In the genomic region with DNA sequence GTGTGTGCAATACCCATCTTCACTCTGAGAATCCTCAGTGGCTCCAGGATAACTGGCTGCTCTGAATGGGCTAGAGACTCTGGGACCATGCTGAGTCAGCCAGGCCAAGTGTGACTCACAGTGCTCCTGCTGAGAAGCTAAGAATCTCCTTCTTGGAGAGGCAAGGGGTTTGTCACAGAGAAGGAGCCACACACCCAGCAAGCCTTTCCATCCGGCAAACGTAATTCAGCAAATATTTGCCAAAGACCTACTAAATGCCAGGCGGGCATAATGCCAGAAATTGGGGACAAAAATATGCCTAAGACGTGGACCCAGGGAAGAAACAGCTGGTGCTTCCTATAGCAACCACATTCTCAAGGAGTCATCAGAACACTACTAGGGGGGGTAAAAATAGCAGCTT, we compare ENCODE assay signal across 8 mouse cellular contexts.
A peak's percentile ranks its signal among the peaks of the same experiment; 100 is the strongest.
DNase-seq lines count a peak whose midpoint lies in the region; ATAC-seq and TF ChIP-seq lines count a peak whose summit lies in the region.
"Had no signal": no experiment of that assay in that cellular context is flagged by ENCODE, and none has a peak within 500 bp of the region (broad histone marks: within the 10 kb centered on the region; RNA-seq: fewer than 3 reads in every experiment).

No protein-coding gene starts in this region.

- TF ChIP-seq CTCF in layer of hippocampus, adult 2 months (conservative IDR thresholded peaks at IDR 0.05) = no peak
- TF ChIP-seq CTCF in embryonic fibroblast, embryonic 13.5 days (IDR thresholded peaks at IDR 0.05; ENCODE audit: borderline replicate concordance, insufficient read depth, low read length) = no peak

- H3K27ac ChIP-seq in layer of hippocampus, adult 2 months = peak overlapping the region; percentile 20; the same call in 1 of the 2 replicates
- peak overlapping the region; percentile 93 for H3K27ac ChIP-seq in embryonic fibroblast, embryonic 13.5 days (ENCODE audit: insufficient read depth, low read length)

- DNase-seq in layer of hippocampus, adult 2 months (ENCODE audit: low spot score in 2 of 2) = peak in 1 of 2 experiments; percentile 30
- no peak for DNase-seq in layer of hippocampus, adult 9-10 months (ENCODE audit: low spot score)
- DNase-seq in adrenal gland, adult 8-10 months = peak; percentile 28
- peak; percentile 37 for DNase-seq in lung, postnatal 14 days
- no peak for DNase-seq in spleen, postnatal 10 days (ENCODE audit: low spot score in 2 of 2)

- H3K4me3 ChIP-seq in layer of hippocampus, adult 2 months = no peak overlapping the region
- no peak overlapping the region for H3K4me3 ChIP-seq in embryonic fibroblast, embryonic 13.5 days (ENCODE audit: insufficient read depth, low read length)
- H3K4me3 ChIP-seq: megakaryocyte, embryonic 14.5 days had no signal

- ATAC-seq in megakaryocyte, adult 5-6 weeks (ENCODE audit: poor library complexity, severe bottlenecking) = no peak

- peaks cover 22% of the 10 kb centered on the region for H3K4me1 ChIP-seq in embryonic fibroblast, embryonic 13.5 days (ENCODE audit: control insufficient read depth, insufficient read depth, low read length)

- TF ChIP-seq POLR2A in embryonic fibroblast, embryonic 13.5 days (IDR thresholded peaks at IDR 0.05; ENCODE audit: low read depth, low read length) = no peak

Comparison
In these comparisons a context has a peak if more than half of its experiments do, and no peak if none do; other contexts are left out.
1. DNase-seq: peak in adrenal gland, adult 8-10 months (single experiment) and lung, postnatal 14 days (single experiment); none in layer of hippocampus, adult 9-10 months (single experiment) and spleen, postnatal 10 days (0 of 2).